Mouse (Mus musculus) C2C12 (cell line): Measurements from ENCODE around the gene Iqcb1. TPM values are rescaled to one million over a fixed set of nuclear protein-coding genes. Genes with fewer than 3 reads are reported as not detected.

ENCODE experiments used
- H3K27me3 ChIP-seq: one replicate; pipeline ENCODE4 v1.6.1; 2011; ENCODE audit not compliant: control insufficient read depth, insufficient read depth, insufficient read length
- H3K36me3 ChIP-seq: one replicate; pipeline ENCODE4 v1.6.1; 2011; ENCODE audit not compliant: control insufficient read depth, insufficient read depth
- H3K4me3 ChIP-seq: one replicate; pipeline ENCODE4 v1.5.1; 2011; ENCODE audit warnings: mild to moderate bottlenecking, control low read depth; ENCODE audit not compliant: poor library complexity, insufficient read depth, severe bottlenecking
- H3K79me2 ChIP-seq: one replicate; pipeline ENCODE4 v1.6.1; 2011; ENCODE audit not compliant: control insufficient read depth, insufficient read depth
- H3K79me3 ChIP-seq: one replicate; pipeline ENCODE4 v1.6.1; 2011; ENCODE audit warnings: low read depth, control low read depth
- H3ac ChIP-seq: one replicate; pipeline ENCODE3; 2011; ENCODE audit warnings: low read depth; ENCODE audit not compliant: control insufficient read depth, insufficient read length
- CEBPB ChIP-seq: IDR thresholded peaks from one replicate; pipeline ENCODE4 v1.6.1; 2011; ENCODE audit warnings: low read depth, mild to moderate bottlenecking, control low read depth, moderate library complexity
- CTCF ChIP-seq: IDR thresholded peaks from one replicate; pipeline ENCODE4 v1.5.1; 2011; ENCODE audit not compliant: control insufficient read depth, insufficient read depth, insufficient read length
- FOSL1 ChIP-seq: IDR thresholded peaks from one replicate; pipeline ENCODE4 v1.8.0; 2011; ENCODE audit warnings: mild to moderate bottlenecking, low read length; ENCODE audit not compliant: poor library complexity, insufficient read depth, severe bottlenecking
- MAX ChIP-seq: IDR thresholded peaks from one replicate; pipeline ENCODE4 v1.6.1; 2011; ENCODE audit warnings: mild to moderate bottlenecking, control low read depth
- MYOD1 ChIP-seq: IDR thresholded peaks from one replicate; pipeline ENCODE4 v1.6.1; 2011; ENCODE audit warnings: low read depth; ENCODE audit not compliant: control insufficient read depth, insufficient read length
- MYOG ChIP-seq: IDR thresholded peaks from one replicate; pipeline ENCODE4 v1.6.1; 2011; ENCODE audit not compliant: control insufficient read depth, insufficient read length; ENCODE audit errors: extremely low read depth
- USF1 ChIP-seq: IDR thresholded peaks from one replicate; pipeline ENCODE4 v1.6.1; 2011; ENCODE audit warnings: low read depth, mild to moderate bottlenecking, control low read depth, moderate library complexity
- microRNA-seq: library from miRNA; unstranded; fragments of <30 nt; microRNA quantifications from one replicate; pipeline ENCODE4, GENCODE M21; 2019; ENCODE audit warnings: borderline microRNAs expressed
- polyA plus RNA-seq: library from polyadenylated mRNA; unstranded; fragments of >200 nt; fragmentation: generic; extraction: Trizol; gene quantifications from one replicate; pipeline ENCODE4 v1.2.1, GENCODE M21; 2012; ENCODE audit warnings: missing spikeins

Iqcb1 gene
- polyA plus RNA-seq, 1 experiment = 3.4 TPM

- Histone ChIP-seq H3K79me2 (no peaks in the 10 kb centered on the region), H3K4me3 (no peak overlapping the region), H3ac (no peak overlapping the region), H3K79me3 (no peaks in the 10 kb centered on the region), H3K36me3 (peaks cover 30% of the 10 kb centered on the region), H3K27me3 (no peaks in the 10 kb centered on the region)
- TF ChIP-seq CEBPB = no peak
- TF ChIP-seq USF1 = no peak
- TF ChIP-seq MYOG = no peak
- no peak for TF ChIP-seq CTCF
- TF ChIP-seq FOSL1 = no peak
- no peak for TF ChIP-seq MAX
- no peak for TF ChIP-seq MYOD1
Observed at GRCm38 (mm10) chr16:36920410-36920809, 92.2 kb downstream of the Iqcb1 start.

- no peak overlapping the region for H3ac ChIP-seq
- no peaks in the 10 kb centered on the region for H3K27me3 ChIP-seq
- H3K36me3 ChIP-seq = peaks cover 25% of the 10 kb centered on the region
- H3K4me3 ChIP-seq = no peak overlapping the region
- H3K79me2 ChIP-seq = no peaks in the 10 kb centered on the region
- no peaks in the 10 kb centered on the region for H3K79me3 ChIP-seq
- no peak for TF ChIP-seq MYOG
- no peak for TF ChIP-seq CTCF
- no peak for TF ChIP-seq MAX
- TF ChIP-seq FOSL1 = no peak
- TF ChIP-seq MYOD1 = no peak
- no peak for TF ChIP-seq CEBPB
- no peak for TF ChIP-seq USF1
Observed at GRCm38 (mm10) chr16:36921067-36921613, 93.0 kb downstream of the Iqcb1 start.

- Histone ChIP-seq H3K79me3 (no peaks in the 10 kb centered on the region), H3K36me3 (peaks cover 17% of the 10 kb centered on the region), H3K4me3 (no peak overlapping the region), H3ac (no peak overlapping the region), H3K79me2 (no peaks in the 10 kb centered on the region), H3K27me3 (no peaks in the 10 kb centered on the region)
- no peak for TF ChIP-seq USF1
- no peak for TF ChIP-seq MAX
Observed at GRCm38 (mm10) chr16:36921980-36922379, 93.8 kb downstream of the Iqcb1 start.

Small RNA genes lying within 50 kb of the gene (microRNA-seq; reads per million reads assigned to microRNA genes)
- gene Gm22617 = not detected

Other genes starting within 250 kb of the Iqcb1 start
- not detected for gene Cd86, start 162.3 kb upstream of the Iqcb1 start, polyA plus RNA-seq
- gene Ildr1, start 134.4 kb upstream of the Iqcb1 start, polyA plus RNA-seq = not detected
- gene Slc15a2, start 43.4 kb upstream of the Iqcb1 start, polyA plus RNA-seq = not detected
- gene Eaf2, start 46.6 kb downstream of the Iqcb1 start, polyA plus RNA-seq = 0.67 TPM
- gene Golgb1, start 46.8 kb downstream of the Iqcb1 start, polyA plus RNA-seq = 9.4 TPM
- gene Hcls1, start 106.6 kb downstream of the Iqcb1 start, polyA plus RNA-seq = not detected
- 0.02 TPM for gene Fbxo40, start 162.1 kb downstream of the Iqcb1 start, polyA plus RNA-seq
- 2.5 TPM for gene Polq, start 183.4 kb downstream of the Iqcb1 start, polyA plus RNA-seq